Comparison of ENCODE assay signal across 24 mouse cellular contexts in the genomic region with DNA sequence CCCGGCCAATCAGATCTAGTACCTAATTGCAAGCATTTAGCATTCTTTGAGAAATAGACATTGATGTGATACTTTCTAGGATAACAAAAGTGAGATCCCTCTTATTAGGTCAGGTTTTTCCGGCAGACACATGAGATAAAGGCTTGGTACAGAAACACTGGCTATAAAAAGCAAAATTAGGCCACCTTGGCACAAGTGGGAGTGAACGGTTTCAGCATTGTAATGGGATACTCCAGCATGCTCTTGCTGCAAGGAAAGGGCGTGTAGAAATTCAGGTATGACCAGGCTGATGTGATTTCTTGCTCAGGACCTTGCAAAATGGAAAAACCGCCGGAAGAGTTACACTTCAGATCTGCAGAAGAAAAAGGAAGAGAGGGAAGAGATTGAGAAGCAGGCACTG.
"Had no signal": no experiment of that assay in that cellular context is flagged by ENCODE, and none has a peak within 500 bp of the region (broad histone marks: within the 10 kb centered on the region; RNA-seq: fewer than 3 reads in every experiment).

No protein-coding gene starts in this region.

- H3K27ac ChIP-seq: heart, adult 2 months; hindbrain, embryonic 10.5 days; hindbrain, embryonic 12.5 days; hindbrain, embryonic 14.5 days; hindbrain, postnatal 0 days; kidney, embryonic 15.5 days; kidney, postnatal 0 days; limb, embryonic 13.5 days; limb, embryonic 15.5 days; liver, embryonic 12.5 days; liver, embryonic 14.5 days had no signal

- H3K36me3 ChIP-seq: hindbrain, embryonic 10.5 days; hindbrain, embryonic 12.5 days; limb, embryonic 13.5 days; liver, embryonic 12.5 days had no signal

- H3K9me3 ChIP-seq: hindbrain, embryonic 10.5 days; hindbrain, embryonic 12.5 days; kidney, embryonic 15.5 days; limb, embryonic 13.5 days; limb, embryonic 15.5 days; liver, embryonic 12.5 days had no signal

- H3K27me3 ChIP-seq: hindbrain, embryonic 12.5 days; kidney, embryonic 15.5 days; limb, embryonic 13.5 days; limb, embryonic 15.5 days; liver, embryonic 12.5 days had no signal

- H3K4me3 ChIP-seq: heart, adult 2 months; hindbrain, embryonic 10.5 days; hindbrain, embryonic 12.5 days; kidney, embryonic 15.5 days; limb, embryonic 13.5 days; limb, embryonic 15.5 days; liver, embryonic 12.5 days had no signal

- H3K9ac ChIP-seq: hindbrain, embryonic 12.5 days; hindbrain, embryonic 14.5 days; kidney, embryonic 15.5 days; limb, embryonic 13.5 days; limb, embryonic 15.5 days; liver, embryonic 12.5 days; liver, embryonic 14.5 days had no signal

- H3K4me2 ChIP-seq: heart, embryonic 11.5 days; hindbrain, embryonic 12.5 days; hindbrain, embryonic 14.5 days; kidney, embryonic 15.5 days; limb, embryonic 13.5 days; limb, embryonic 15.5 days; liver, embryonic 12.5 days had no signal

- ATAC-seq: hindbrain, postnatal 0 days; intestine, embryonic 16.5 days; liver, embryonic 12.5 days had no signal

- H3K4me1 ChIP-seq: hindbrain, embryonic 10.5 days; hindbrain, embryonic 12.5 days; limb, embryonic 15.5 days; liver, embryonic 12.5 days had no signal

- DNase-seq: gastrocnemius, postnatal 36 days; heart, adult 2 months; heart, postnatal 10 days; heart, postnatal 4 days; kidney, adult 11 months; kidney, adult 2 months; kidney, adult 9 months; kidney, postnatal 14 days; kidney, postnatal 36 days; layer of hippocampus, adult 9-11 months; layer of hippocampus, postnatal 36 days; left cerebral cortex, postnatal 4 days had no signal
